Mouse (Mus musculus) kidney, postnatal 14 days (tissue): ENCODE measurements around the gene Clcn6.
A peak's percentile ranks its signal among the peaks of the same experiment; 100 is the strongest.

Experiments
- DNase-seq: peaks from one replicate; pipeline ENCODE4 v3.0.0; 2022; ENCODE audit warnings: mixed read lengths

Gene Clcn6

GRCm38 (mm10) chr4:148038600-148039253, at the start of gene Clcn6, which contains the start of gene Mthfr:
Clcn6 (minus strand) TSS chr4:148038821.
Mthfr (plus strand) TSS chr4:148039077.
- peak; percentile 100 for DNase-seq

DNA sequence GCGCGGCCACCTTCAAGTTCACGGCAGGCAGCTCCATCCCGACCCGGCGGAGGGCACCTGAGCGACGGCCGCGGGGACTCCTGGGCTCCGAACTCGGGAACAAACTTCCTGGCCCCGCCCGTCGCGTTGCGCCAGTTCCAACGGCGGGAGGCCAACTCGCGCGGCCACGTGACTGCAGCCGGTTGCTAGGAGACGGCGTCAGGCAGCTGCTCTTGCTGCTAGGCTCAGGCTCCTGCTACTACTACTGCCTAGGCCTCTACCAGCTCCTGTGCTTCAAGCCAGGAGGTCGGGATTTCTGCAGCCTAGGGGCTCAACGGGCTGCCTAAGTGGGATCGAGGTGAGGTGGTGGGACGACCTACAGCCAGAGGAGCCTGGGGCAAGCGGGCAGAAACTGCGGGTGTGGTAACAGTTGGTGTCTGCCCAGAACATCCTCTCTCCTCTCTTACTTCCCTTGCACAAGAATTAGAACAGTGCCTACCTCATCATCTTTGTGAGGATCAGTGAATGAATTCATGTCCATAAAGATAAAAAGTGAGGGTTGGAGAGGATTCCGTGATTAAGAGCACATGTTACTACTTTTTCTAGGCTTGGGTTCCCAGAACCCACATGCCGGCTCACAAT, 49.4 kb upstream of the Clcn6 start, which contains the start of gene Agtrap:
Gene Agtrap (minus strand): TSS at position 125 of the 621 bp plus-strand sequence.
- peak; percentile 97 for DNase-seq

DNA sequence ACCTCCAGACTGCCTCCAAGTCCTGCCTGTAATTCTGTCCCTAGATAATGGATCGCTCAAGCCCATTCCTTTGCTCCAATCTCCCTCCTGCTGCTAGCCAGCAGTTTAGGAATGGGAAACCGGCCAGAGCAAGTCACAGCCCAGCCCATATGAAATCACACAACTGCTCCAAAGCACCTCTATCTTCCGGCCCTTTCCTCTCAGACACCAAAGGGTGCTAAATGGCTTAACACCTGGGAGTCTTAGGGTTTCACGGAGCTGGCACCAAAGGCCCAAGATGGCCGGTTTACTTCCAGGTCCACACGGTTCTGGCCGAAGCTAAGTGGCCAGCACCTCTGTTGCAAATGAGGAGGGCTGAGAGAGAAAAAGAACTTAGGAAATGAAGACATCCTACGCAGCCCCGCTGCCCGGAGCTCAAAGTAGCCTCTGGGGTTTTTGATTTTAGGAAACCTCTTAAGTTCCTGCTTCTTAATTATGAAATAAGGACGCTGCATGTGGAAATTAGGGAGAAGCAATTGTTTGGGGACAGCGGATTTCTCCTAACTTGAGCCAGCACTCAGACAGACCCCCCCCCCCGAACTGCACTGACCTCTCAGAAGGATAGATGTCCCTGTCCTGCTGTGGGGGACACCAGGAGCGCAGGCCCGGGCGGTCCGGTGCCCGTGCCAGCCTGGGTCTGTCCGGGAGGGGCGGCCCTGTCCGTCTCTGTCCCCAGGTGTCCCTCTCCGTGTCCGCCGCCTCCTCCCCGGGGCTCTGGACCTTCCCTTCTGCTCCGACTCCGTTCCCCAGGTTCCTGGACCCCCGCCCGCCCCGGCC, 48.7 kb upstream of the Clcn6 start:
- peak; percentile 67 for DNase-seq

GRCm38 (mm10) chr4:148085907-148086305, 47.3 kb upstream of the Clcn6 start:
- no peak for DNase-seq

DNA sequence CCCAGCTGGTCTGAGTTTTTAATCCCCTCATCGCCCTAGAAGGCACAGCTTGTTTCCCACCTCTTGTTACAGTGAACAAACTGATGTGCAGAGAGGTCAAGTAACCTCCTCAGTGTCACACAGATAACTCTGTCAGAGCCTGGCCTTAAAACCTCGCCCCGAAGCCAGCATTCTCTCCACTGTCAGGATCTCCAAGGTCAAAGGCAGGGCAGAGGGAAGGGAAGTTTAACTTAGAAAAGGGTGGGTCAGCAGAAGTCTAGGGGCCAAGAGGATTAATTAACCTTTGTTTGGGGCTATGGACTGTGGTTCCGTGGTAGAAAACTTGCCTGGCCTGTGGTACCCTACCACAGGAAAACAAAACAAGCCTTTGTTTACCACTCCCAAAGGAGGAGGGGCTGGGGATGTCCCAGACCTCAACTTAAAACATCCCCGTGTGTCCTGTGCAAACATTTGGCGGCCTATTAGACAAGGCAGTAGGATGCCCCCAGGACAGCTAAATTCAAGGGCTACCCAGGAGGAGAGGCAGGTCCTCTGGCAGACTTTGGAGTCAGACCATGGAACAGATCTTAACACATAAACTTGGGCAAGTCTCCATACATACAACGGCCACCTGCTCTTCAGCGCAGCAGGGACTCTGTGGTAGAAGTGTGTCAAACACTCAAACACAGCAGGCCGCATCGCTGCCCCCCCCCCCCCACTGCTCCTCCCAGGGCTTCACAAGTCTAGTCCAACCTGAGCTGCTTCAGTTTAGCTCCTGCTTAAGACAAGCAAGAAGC, 46.7 kb upstream of the Clcn6 start:
- peak; percentile 49 for DNase-seq

DNA sequence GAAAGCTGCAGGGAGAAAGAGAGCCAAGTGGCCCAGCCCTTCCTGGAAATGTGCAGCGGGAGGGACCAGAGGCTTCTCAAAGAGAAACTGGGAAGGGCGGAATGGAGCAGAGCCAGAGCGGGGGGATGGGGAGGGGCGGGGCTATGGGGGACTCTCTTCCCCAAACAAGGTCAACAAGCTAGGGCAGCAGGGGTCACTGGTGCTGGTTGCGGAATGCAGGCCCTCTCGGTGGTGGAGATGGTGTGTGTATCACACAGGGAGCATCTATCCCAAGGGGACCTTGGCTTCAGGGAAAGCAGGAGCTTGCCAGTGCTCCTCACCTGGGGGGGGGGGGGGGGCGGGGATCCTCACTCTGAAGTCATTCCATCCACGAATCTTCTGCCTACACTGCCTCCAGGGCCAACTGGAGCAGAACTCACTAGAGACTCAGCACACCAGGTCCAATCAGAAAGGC, 45.7 kb upstream of the Clcn6 start:
- peak; percentile 71 for DNase-seq

- peak; percentile 74 for DNase-seq
Measured at GRCm38 (mm10) chr4:148083176-148083899, 44.7 kb upstream of the Clcn6 start.

GRCm38 (mm10) chr4:148082257-148083044, 43.8 kb upstream of the Clcn6 start:
- peak; percentile 63 for DNase-seq

GRCm38 (mm10) chr4:148081201-148081600, 42.6 kb upstream of the Clcn6 start:
- no peak for DNase-seq

DNA sequence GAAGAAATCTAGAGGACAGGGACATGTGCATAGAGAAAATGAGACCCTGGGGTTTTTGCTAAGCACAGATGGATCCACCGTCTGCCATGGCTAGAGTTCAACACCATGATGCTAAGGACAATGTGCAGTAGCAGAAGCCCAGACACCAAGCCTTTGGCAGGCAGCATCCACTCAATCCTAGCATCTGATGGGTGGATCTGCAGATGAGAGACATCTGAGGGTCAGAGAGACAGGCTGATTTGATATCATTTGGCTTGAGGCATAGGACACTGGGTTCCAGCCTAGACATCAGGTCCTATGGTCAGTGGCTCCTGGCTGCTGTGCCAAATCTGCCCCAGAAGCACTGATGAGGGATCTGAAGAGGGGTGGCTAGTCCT, 42.0 kb upstream of the Clcn6 start:
- DNase-seq = no peak

DNA sequence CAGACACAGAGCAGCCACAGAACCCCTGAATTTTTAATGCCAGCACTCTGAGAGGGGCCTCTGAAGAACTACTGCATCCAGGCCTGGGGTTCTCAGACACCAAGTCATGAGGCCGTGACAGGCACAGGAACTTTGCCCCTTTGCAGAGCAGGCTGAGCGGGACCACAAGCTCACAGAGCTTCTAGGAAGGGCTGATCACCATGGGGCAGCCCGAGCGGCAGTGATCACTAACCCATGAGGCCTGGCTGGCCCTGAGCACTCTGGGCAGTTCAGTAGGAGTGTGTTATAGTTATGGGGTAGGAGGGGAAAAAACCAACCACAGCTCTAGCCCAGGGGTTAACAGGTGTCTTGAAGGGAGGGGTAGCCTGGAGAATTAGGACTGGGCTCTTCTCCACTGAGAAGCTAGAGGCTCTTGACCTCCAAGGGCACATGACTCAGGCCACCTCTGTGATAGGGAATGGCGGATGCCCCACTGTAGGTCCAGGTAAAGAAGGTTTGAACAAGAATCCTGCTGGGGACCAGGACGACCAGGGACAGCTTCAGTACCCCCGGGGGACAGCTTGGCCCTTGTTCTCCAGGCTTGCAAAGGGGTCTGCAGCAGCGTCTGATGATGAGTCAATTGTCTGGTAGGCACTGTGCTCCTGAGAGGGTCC, 41.4 kb upstream of the Clcn6 start:
- DNase-seq = peak; percentile 59

DNA sequence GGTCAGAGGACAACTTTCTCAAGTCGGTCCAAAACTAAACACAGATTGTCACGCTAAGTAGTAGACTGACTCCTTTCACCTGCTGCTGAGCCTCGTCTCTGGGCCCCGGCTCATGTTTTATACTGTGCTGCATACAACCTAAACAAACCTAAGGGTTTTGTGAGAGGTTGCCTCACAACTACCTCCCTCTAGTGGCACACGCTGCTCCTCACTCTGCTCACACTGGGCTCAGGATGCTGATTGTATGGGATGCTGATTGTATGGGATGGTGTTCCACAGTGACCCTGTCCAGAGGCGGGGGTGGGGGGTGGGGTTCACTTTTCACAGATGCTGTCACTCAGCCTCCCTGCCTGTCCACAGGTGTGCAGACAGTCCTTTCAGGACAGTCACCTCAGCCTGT, 40.6 kb upstream of the Clcn6 start:
- no peak for DNase-seq

- no peak for DNase-seq
Measured at GRCm38 (mm10) chr4:148075881-148076280, 37.3 kb upstream of the Clcn6 start.

- peak; percentile 83 for DNase-seq
Measured at GRCm38 (mm10) chr4:148075259-148075658, 36.6 kb upstream of the Clcn6 start.

DNA sequence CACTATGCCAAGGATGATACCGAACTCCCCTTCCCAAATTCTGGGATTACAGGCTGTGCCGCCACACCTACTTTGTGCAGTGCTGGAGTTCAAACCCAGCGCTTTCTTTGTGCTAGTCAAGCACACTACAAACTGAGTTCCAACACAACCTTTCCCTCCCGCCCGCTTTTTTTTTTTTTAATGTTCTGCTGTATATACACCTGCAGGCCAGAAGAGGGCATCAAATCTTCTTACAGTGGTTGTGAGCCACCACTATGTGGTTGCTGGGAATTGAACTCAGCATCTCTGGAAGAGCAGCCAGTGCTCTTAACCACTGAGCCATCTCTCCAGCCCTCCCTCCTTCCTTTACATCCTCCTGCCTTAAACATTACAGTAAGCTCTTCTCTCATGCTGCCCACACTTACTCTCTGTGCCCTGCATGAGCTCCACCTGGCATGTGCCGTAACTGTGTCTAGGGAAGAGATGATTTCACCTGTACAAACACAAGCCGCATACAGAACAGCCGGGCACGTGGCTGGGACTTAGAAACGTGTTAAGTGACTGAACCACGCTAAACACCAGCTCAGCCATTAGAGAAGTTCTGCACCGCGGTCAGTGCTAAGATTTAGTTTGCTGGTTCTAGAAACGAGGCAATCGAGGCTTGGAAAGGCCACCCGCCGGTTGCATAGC, 36.0 kb upstream of the Clcn6 start:
- DNase-seq = no peak

DNA sequence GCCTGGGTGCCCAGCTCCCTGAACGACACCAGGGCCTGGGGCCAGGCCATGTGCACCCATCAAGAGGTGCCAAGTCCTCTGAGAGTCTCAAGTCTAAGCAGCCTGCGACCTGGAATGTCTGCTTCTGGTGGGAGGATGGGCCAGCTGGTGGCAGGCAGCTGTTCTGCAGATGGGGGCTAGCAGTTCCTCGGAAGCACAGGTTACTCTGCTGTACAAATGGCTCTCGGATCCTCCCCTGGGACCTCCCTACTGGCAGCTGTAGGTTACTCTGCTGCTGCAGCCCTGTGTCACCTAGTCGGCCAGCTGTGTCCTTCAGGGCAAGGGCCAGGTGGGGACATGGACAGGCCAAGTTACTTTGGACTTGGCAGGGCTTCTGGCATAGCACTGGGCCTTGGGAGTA, 32.9 kb upstream of the Clcn6 start:
- DNase-seq = no peak

GRCm38 (mm10) chr4:148069602-148070218, 31.1 kb upstream of the Clcn6 start:
- DNase-seq = no peak

DNA sequence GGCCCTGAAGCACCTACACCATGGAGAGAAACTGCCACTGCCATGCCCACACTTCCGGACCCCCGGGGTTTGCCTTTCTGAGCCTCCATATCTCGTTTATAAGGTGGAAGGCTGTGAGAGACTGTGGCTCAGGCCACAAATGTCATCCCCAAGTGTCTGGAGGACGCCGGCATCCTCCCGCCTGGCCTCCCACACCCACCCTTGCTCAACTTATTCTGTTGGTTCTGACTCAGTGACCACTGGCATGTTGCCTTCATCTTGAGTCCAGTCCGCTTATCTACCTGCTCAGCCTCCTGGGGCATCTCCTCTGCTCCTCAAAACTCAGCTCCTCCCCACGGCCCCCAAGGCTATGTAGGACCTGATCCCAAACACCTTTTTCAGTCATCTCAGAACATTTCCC, 28.7 kb upstream of the Clcn6 start:
- DNase-seq = no peak

- DNase-seq = peak; percentile 86
Measured at GRCm38 (mm10) chr4:148066401-148066744, 27.8 kb upstream of the Clcn6 start.
